Mouse (Mus musculus): Measurements from ENCODE around the gene Tent4b.

DNA sequence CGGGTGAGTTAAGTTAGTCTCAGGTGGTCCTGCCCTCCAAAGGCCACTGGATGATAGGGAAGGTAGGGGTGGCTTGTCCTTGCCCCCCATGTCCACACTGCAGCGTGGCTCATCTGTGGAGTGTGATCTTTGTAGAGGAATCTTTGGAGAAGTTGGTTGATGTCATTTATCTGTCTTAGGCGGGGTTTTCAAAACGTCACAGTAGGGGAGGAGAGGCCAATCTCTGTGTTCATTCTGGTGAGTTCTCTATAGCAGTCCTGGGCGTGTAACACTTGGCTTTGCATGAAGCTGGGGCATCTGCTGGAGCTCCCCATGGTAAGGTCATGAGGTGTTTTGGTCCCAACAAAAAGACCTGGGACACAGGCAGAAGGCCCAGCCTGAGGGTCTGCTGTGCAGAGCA lies 75.1 kb downstream of the Tent4b start:
- no peak for TF ChIP-seq CTCF (IDR thresholded peaks at IDR 0.05)
- no peak for TF ChIP-seq EP300 (IDR thresholded peaks at IDR 0.05)
